Mouse (Mus musculus) liver, embryonic 13.5 days (tissue): ENCODE data around the gene Tlcd2. TPM values are rescaled to one million over a fixed set of nuclear protein-coding genes. Genes with fewer than 3 reads are reported as not detected.

ENCODE experiments used
- ATAC-seq: fragments of 200-750 bp; cut with Nextera tagmentation; 2 replicates; pipeline ENCODE4 v1.8.0; 2017; ENCODE audit warnings: low read depth, mild to moderate bottlenecking, moderate number of reproducible peaks, moderate library complexity
- DNase-seq: peaks from one replicate; pipeline ENCODE4 v3.0.0; 2022
- H3K27ac ChIP-seq: fragments of 300-500 bp; sonication (generic); 2 replicates; pipeline ENCODE4 v1.5.1; 2015; ENCODE audit warnings: moderate library complexity, mild to moderate bottlenecking, inconsistent platforms
- H3K27me3 ChIP-seq: fragments of 300-500 bp; sonication (generic); 2 replicates; pipeline ENCODE4 v1.6.1; 2015; ENCODE audit warnings: mild to moderate bottlenecking, inconsistent platforms
- H3K36me3 ChIP-seq: fragments of 300-500 bp; sonication (generic); 2 replicates; pipeline ENCODE4 v1.6.1; 2015; ENCODE audit warnings: mild to moderate bottlenecking, inconsistent platforms
- H3K4me1 ChIP-seq: fragments of 300-500 bp; sonication (generic); replicated peaks from 2 replicates; pipeline ENCODE4 v1.6.1; 2015; ENCODE audit warnings: inconsistent platforms
- H3K4me2 ChIP-seq: fragments of 300-500 bp; sonication (generic); 2 replicates; pipeline ENCODE4 v1.6.1; 2015; ENCODE audit warnings: inconsistent platforms, mild to moderate bottlenecking, moderate library complexity
- H3K4me3 ChIP-seq: fragments of 300-500 bp; sonication (generic); replicated peaks from 2 replicates; pipeline ENCODE4 v1.5.1; 2015; ENCODE audit warnings: mild to moderate bottlenecking, inconsistent platforms
- H3K9ac ChIP-seq: fragments of 300-500 bp; sonication (generic); 2 replicates; pipeline ENCODE4 v1.6.1; 2015; ENCODE audit warnings: mild to moderate bottlenecking, inconsistent platforms
- H3K9me3 ChIP-seq: fragments of 300-500 bp; sonication (generic); replicated peaks from 2 replicates; pipeline ENCODE4 v1.6.1; 2016; ENCODE audit warnings: inconsistent platforms
- WGBS: fragments of 180-500 bp; shearing (Covaris S2); methylation state at CpG from one replicate; pipeline ENCODE4 v1.1.7; 2015; ENCODE audit not compliant: insufficient replicate concordance; 5-methylcytosine and 5-hydroxymethylcytosine counted together
- polyA plus RNA-seq: library from polyadenylated mRNA; unstranded; fragments of >200 nt; fragmentation: Nextera tagmentation; extraction: Ambion mirVana; gene quantifications from 2 replicates; pipeline ENCODE4 v1.2.1, GENCODE M21; 2015

The Tlcd2 gene
- polyA plus RNA-seq, 1 experiment from 2014 or later = 18.8 TPM

DNA sequence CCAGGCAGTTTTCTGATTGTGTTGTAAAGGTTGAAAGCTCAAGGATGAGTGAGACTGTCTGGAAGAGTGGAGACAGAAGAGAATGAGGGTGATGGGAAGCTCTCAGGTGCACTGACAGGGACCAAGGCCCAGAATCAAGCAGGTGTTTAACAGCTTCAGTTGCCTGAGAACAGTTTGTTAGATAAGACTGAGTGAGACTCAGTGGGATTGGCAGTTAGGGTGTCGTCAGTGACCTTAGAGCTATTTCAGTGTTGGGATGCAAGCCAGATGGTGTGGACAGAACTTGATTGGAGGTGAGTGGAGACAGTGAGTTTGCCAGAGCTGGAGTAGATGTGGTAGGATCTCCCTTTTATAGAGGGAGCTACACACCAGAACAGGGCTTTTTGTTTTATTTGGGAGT is 36.6 kb downstream of the Tlcd2 start:
- Histone ChIP-seq H3K9me3 (no peaks in the 10 kb centered on the region), H3K4me1 (no peaks in the 10 kb centered on the region), H3K9ac (no peak overlapping the region), H3K4me2 (no peak overlapping the region), H3K4me3 (no peak overlapping the region), H3K27ac (no peak overlapping the region), H3K27me3 (no peaks in the 10 kb centered on the region), H3K36me3 (peaks cover 99% of the 10 kb centered on the region)
- 52% methylated on average over 1 of the region's 1 CpGs for WGBS
- ATAC-seq (no peak), DNase-seq (no peak)

DNA sequence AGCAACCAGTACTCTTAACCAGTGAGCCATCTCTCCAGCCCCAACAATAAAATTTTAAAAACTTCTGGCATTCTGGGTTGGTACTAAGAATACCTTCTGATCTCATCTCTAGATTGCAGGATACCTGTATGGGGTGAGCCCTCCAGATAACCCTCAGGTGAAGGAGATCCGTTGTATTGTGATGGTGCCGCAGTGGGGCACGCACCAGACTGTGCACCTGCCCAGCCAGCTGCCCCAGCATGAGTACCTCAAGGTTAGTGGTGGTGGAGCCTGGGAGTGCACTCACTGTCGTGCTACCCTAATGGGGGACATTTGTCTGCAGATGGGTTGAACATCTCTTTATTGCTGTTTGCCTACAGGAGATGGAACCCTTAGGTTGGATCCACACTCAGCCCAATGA is 46.6 kb downstream of the Tlcd2 start:
- 91% methylated on average over 4 of the region's 4 CpGs for WGBS
- Histone ChIP-seq H3K36me3 (peaks cover 66% of the 10 kb centered on the region), H3K4me2 (no peak overlapping the region), H3K27ac (no peak overlapping the region), H3K9ac (no peak overlapping the region), H3K27me3 (no peaks in the 10 kb centered on the region), H3K4me3 (no peak overlapping the region), H3K4me1 (peaks cover 31% of the 10 kb centered on the region), H3K9me3 (no peaks in the 10 kb centered on the region)
- DNase-seq (no peak), ATAC-seq (no peak)

DNA sequence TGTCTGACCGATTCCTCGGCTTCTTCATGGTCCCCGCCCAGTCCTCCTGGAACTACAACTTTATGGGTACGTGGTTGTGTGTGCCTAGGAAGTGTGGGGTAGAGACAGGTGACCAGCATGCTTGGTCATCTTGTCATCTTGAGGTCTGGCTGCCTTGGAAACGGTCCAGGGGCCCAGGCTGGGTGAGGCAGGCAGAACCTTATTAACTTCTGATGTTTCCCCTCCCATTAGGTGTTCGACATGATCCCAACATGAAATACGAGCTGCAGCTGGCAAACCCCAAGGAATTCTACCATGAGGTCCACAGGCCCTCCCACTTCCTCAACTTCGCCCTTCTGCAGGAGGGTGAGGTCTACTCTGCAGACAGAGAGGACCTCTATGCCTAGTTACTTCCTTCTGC is 47.4 kb downstream of the Tlcd2 start:
- Histone ChIP-seq H3K4me2 (no peak overlapping the region), H3K36me3 (peaks cover 59% of the 10 kb centered on the region), H3K9ac (no peak overlapping the region), H3K9me3 (no peaks in the 10 kb centered on the region), H3K27ac (peak overlapping the region; percentile 86), H3K4me3 (no peak overlapping the region), H3K4me1 (peaks cover 31% of the 10 kb centered on the region), H3K27me3 (no peaks in the 10 kb centered on the region)
- ATAC-seq (no peak), DNase-seq (no peak)
- WGBS = 75% methylated on average over 8 of the region's 8 CpGs

DNA sequence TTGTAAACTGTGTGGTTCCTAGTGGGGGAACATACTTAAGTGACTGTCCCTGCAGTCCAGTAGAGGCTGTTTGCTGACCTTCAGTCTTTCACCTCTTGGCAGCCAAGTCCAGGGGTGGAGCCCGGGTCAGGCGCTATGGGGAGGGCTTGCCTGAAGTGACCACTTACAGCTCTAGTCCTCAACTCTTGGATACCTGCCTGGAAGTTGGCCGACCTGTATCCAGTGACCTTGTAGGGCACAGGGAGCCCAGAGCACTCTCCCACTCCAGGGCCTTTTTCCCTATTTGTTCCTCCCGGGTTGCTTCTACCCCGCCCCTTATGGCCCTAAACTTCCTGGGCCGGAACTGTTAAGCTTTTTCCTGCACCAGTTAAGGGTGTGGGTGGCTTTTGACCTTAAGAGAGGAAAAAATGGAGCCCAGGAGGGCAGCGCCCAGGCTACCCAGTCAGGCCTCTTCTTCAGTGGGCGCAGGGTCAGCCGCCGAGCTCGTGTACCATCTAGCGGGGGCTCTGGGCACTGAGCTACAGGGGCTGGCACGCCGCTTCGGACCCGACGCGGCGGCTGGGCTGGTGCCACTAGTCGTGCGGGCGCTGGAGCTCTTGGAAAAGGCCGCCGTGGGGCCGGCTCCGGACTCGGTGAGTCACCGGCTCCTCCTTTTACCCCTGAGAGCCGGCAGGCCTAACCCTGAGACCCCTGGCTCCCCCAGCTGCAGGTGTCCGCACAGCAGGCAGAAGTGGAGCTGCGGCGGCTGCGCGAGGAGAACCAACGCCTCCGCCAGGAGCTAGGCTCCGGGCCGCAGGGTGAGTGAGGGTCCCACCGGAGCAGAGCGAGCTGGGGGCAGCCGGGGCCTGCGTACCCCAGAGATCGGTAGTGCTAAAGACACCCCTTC is 48.5 kb downstream of the Tlcd2 start, which contains the start of gene Rilp:
Gene Rilp, plus strand, starts transcription at position 354 of the 886 bp plus-strand sequence.
- Histone ChIP-seq H3K27ac (peak within 1 kb of the TSS; percentile 86), H3K4me2 (peak within 1 kb of the TSS; percentile 100), H3K36me3 (peaks cover 48% of the 10 kb centered on the region), H3K27me3 (no peaks in the 10 kb centered on the region), H3K9ac (peak within 1 kb of the TSS; percentile 83), H3K9me3 (no peaks in the 10 kb centered on the region), H3K4me1 (peaks cover 37% of the 10 kb centered on the region), H3K4me3 (peak within 1 kb of the TSS; percentile 69)
- DNase-seq = peak; percentile 52
- ATAC-seq = peak; percentile 69
- 4% methylated on average over 43 of the region's 43 CpGs for WGBS

DNA sequence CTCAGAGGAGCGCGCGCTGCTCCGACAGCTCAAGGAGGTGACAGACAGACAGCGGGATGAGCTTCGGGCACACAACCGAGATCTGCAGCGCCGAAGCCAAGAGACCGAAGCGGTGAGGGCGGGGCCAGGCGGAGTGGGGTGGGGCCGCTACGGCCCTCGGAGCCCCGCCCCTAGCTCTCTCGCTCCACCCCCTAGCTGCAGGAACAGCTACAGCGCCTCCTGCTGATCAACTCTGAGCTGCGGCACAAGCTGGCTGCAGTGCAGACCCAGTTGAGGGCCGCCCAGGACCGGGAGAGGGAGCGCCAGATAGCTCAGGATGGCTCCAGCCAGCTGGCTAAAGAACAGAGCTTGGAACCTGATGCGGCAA is 49.1 kb downstream of the Tlcd2 start:
- peaks cover 42% of the 10 kb centered on the region for H3K36me3 ChIP-seq
- H3K9me3 ChIP-seq = no peaks in the 10 kb centered on the region
- WGBS = 4% methylated on average over 24 of the region's 24 CpGs
- ATAC-seq = peak; percentile 86
- peak overlapping the region; percentile 69 for H3K4me3 ChIP-seq
- H3K27me3 ChIP-seq = no peaks in the 10 kb centered on the region
- H3K9ac ChIP-seq = peak overlapping the region; percentile 83
- H3K4me2 ChIP-seq = peak overlapping the region; percentile 100
- H3K27ac ChIP-seq = peak overlapping the region; percentile 86
- H3K4me1 ChIP-seq = peaks cover 37% of the 10 kb centered on the region
- DNase-seq = peak; percentile 84

DNA sequence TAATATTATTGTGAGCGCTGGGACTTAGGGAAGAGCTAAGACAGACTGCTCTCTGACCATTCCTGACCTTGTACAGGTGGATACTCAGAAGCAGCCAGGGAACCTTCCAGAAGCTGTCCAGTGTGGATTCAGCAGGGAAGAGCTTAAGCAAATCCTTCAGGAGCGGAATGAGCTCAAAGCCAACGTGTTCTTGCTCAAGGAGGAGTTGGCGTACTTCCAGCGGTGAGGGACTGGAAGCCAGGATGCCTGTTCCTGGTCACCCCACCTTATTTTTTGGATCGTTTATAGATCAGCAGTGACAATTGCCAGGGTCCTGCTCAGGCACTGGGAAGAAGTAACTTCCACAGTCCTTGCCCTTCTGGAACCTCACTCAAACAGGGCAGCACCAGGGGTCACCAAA is 49.7 kb downstream of the Tlcd2 start:
- no peak for DNase-seq
- H3K4me3 ChIP-seq = no peak overlapping the region
- peaks cover 37% of the 10 kb centered on the region for H3K4me1 ChIP-seq
- peaks cover 36% of the 10 kb centered on the region for H3K36me3 ChIP-seq
- no peak for ATAC-seq
- no peak overlapping the region for H3K27ac ChIP-seq
- H3K9me3 ChIP-seq = no peaks in the 10 kb centered on the region
- WGBS = 88% methylated on average over 6 of the region's 6 CpGs
- H3K4me2 ChIP-seq = peak overlapping the region; percentile 100; the same call in 1 of the 2 replicates
- H3K27me3 ChIP-seq = no peaks in the 10 kb centered on the region
- no peak overlapping the region for H3K9ac ChIP-seq

DNA sequence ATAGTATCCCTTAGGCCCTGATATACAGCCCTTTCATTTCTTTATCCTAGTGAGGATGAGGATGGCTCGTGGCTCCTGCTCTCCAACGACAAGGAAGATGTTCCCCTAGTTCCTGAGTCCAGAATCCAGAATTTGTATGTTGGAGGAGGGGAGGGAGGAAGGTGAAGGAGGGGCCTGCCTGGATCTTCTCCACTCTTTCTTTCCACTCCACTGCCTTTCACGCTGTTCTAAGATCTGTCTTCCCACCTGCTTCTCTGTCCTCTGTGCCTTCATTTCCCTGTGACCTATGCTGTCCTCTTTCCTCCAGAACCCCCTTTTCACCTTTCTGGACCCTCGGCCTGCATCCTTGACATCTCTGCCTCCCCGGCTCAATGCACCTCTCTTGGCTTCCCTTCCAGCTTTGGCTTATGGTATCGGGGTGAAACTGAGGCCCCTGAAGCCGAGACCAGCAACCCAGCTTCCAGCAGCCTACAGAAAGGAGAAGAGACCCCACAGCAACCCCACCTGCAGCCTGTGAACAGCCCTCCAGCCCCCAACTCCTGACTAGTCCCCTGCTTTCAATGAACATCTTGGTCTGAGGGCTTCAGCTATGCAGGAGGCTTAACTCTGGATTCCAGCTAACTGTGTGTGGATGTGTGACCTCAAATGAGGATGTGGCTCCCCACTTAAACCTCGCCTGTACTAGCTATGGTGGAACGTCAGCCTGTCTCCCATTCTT is 50.9 kb downstream of the Tlcd2 start:
- no peak overlapping the region for H3K4me2 ChIP-seq
- H3K4me1 ChIP-seq = peaks cover 37% of the 10 kb centered on the region
- H3K27ac ChIP-seq = no peak overlapping the region
- DNase-seq = no peak
- H3K27me3 ChIP-seq = no peaks in the 10 kb centered on the region
- H3K4me3 ChIP-seq = no peak overlapping the region
- no peaks in the 10 kb centered on the region for H3K9me3 ChIP-seq
- WGBS = 65% methylated on average over 9 of the region's 9 CpGs
- peaks cover 23% of the 10 kb centered on the region for H3K36me3 ChIP-seq
- ATAC-seq = no peak
- H3K9ac ChIP-seq = no peak overlapping the region

DNA sequence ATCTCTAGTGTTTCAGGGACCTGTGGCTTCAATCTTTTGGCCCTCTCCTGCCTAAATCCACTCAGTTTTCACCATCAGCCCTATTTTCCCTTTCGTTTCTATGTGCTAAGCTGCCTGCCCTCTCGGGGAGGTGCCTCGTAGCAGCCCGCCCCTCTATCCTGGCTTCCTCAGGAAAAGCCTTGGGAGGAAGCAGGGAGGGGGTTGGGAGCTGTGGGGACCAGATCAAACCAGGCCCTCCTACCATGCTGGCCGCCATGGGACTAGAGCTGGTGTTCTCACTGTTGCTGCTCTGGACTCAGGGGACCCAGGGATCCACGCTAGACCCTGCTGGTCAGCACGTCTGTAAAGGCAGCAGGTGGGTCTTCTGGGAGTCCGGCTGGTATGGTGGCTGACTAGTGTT is 51.8 kb downstream of the Tlcd2 start, which contains the start of gene Scarf1:
Gene Scarf1, plus strand, starts transcription at position 205 of the 400 bp plus-strand sequence.
- Histone ChIP-seq H3K36me3 (peaks cover 15% of the 10 kb centered on the region), H3K4me2 (peak within 1 kb of the TSS; percentile 31), H3K4me1 (peaks cover 37% of the 10 kb centered on the region), H3K9me3 (no peaks in the 10 kb centered on the region), H3K4me3 (peak within 1 kb of the TSS; percentile 16), H3K9ac (0 out of 2 replicates have a peak within 1 kb of the TSS, but pooled peaks have one; percentile 3), H3K27me3 (no peaks in the 10 kb centered on the region), H3K27ac (no peak within 1 kb of the TSS)
- DNase-seq (no peak), ATAC-seq (no peak)
- WGBS = 36% methylated on average over 8 of the region's 8 CpGs

DNA sequence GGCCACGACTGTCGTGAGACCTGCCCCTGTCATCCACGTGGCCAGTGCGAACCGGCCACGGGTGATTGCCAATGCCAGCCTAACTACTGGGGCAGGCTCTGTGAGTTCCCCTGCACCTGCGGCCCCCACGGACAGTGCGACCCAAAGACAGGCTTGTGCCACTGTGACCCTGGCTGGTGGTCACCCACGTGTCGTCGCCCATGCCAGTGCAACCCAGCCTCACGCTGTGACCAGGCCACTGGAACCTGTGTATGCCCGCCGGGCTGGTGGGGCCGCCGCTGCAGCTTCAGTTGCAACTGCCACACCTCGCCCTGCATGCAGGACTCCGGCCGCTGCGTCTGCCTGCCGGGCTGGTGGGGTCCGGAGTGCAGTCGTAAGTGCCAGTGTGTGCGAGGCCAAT is 53.7 kb downstream of the Tlcd2 start:
- Histone ChIP-seq H3K36me3 (no peaks in the 10 kb centered on the region), H3K4me1 (peaks cover 19% of the 10 kb centered on the region), H3K27ac (no peak overlapping the region), H3K27me3 (no peaks in the 10 kb centered on the region), H3K9me3 (no peaks in the 10 kb centered on the region), H3K9ac (no peak overlapping the region), H3K4me2 (no peak overlapping the region), H3K4me3 (no peak overlapping the region)
- ATAC-seq (no peak), DNase-seq (no peak)
- WGBS = 87% methylated on average over 25 of the region's 25 CpGs

DNA sequence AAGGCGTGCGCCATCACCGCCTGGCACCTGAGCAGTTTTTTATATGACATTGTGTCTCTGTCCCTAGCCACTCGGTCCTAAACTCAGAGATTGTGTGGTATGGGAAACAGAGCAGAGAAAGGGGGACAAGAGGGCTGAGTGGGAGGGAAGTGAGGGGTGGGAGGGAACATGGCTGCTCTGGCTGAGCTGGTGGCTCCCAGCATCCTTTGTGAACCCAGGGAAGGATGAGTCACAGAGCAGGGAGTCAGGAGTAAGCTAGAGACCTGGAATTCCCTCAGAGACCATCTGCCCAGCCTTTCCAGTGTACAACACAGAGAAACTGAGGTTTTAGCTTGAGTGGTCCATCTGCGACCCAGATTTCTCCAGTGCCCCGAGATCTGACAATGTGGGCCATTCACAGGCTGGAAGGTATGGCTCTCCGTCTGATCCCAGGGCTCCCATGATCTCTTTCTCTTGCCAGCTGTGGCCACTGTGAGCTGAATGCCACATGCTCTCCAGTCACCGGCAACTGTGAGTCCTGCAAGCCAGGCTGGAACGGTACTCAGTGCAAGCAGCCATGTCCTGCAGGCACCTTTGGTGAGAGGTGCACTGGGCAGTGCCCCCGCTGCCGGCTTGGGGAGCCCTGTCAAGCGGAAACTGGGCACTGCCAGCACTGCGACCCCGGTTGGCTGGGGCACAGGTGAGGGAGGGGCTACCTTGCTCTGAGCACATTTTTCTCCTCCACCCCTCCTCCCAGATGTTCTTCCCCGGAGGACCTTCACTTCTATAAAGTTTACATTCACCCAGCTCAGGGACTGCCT is 58.5 kb downstream of the Tlcd2 start:
- no peaks in the 10 kb centered on the region for H3K4me1 ChIP-seq
- no peaks in the 10 kb centered on the region for H3K27me3 ChIP-seq
- no peak overlapping the region for H3K27ac ChIP-seq
- 75% methylated on average over 15 of the region's 15 CpGs for WGBS
- H3K4me2 ChIP-seq = no peak overlapping the region
- H3K9me3 ChIP-seq = no peaks in the 10 kb centered on the region
- ATAC-seq (no peak), DNase-seq (no peak)
- no peak overlapping the region for H3K9ac ChIP-seq
- no peaks in the 10 kb centered on the region for H3K36me3 ChIP-seq
- no peak overlapping the region for H3K4me3 ChIP-seq
